Mouse (Mus musculus): Measurements from ENCODE around the gene Rad9b. TPM values are rescaled to one million over a fixed set of nuclear protein-coding genes. Genes with fewer than 3 reads are reported as not detected.
A peak's percentile ranks its signal among the peaks of the same experiment; 100 is the strongest.

Rad9b gene
- polyA plus RNA-seq, 1 experiment from 2014 or later: 21.0 TPM

GRCm38 (mm10) chr5:122302810-122303745, 51.0 kb downstream of the Rad9b start:
- ATAC-seq (ENCODE audit: low FRiP score): no peak
- H3K36me3 ChIP-seq: no peaks in the 10 kb centered on the region; the same call in 1 of the 2 replicates
- H3K27me3 ChIP-seq: no peaks in the 10 kb centered on the region
- peak overlapping the region; percentile 18; the same call in 1 of the 2 replicates for H3K27ac ChIP-seq
- H3K4me3 ChIP-seq: no peak overlapping the region
- 72% methylated on average over 17 of the region's 17 CpGs for WGBS
- H3K9ac ChIP-seq: peak overlapping the region; percentile 49; the same call in 1 of the 2 replicates
- H3K9me3 ChIP-seq: no peaks in the 10 kb centered on the region
- peaks cover 34% of the 10 kb centered on the region for H3K4me1 ChIP-seq (replicated peaks)
- no peak overlapping the region for H3K4me2 ChIP-seq

- Histone ChIP-seq H3K9me3 (no peaks in the 10 kb centered on the region), H3K36me3 (no peaks in the 10 kb centered on the region), H3K27ac (no peak overlapping the region), H3K27me3 (no peaks in the 10 kb centered on the region), H3K4me1 (replicated peaks) (peaks cover 40% of the 10 kb centered on the region), H3K4me3 (no peak overlapping the region), H3K4me2 (no peak overlapping the region), H3K9ac (no peak overlapping the region)
- ATAC-seq (ENCODE audit: low FRiP score): no peak
- 89% methylated on average over 6 of the region's 6 CpGs for WGBS
These were observed 53.9 kb downstream of the Rad9b start for GRCm38 (mm10) chr5:122300071-122300518.

DNA sequence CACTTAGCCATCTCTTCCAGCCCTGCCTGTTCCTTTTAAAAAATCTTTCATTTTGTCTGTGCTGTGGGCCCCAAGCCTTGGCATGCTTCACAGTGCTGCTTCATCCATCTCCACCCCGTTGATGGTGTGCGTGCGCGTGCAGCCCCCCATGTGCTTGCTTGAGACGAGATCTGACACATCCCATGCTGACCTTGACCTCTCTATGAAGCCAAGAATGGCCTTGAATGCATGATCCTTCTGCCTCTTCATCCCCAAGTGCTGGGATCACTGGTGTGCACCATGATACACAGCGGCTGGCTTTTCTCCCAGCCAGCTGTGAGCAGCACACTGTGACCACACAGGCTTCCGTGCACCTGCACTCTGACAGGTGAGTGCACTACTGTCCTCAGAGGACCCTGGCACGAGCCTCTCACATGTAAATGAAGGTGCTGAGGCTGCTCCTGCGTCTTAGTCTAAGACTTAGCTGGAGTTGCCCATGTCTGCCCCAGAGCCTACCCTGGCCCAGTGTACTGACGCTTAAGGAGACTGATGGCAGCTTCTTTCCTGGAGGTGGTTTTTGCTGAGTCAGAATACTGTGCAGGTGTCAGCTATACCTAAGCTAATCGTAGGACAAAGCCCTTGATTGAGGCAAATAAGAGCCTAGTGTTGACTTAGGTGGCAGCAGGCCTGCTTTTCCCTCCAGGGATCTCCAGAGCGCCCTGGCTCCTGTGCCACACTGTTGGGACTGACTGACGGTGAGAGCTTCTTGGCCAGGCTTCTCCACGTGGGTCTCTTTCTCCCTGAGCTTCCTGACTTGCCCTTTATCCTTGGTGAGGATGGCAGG, 58.7 kb downstream of the Rad9b start:
- Histone ChIP-seq H3K4me2 (no peak overlapping the region), H3K9ac (peak overlapping the region; percentile 5; the same call in 1 of the 2 replicates), H3K4me1 (replicated peaks) (peaks cover 49% of the 10 kb centered on the region), H3K27ac (peak overlapping the region; percentile 62), H3K9me3 (no peaks in the 10 kb centered on the region), H3K27me3 (no peaks in the 10 kb centered on the region), H3K36me3 (no peaks in the 10 kb centered on the region), H3K4me3 (no peak overlapping the region)
- WGBS: 67% methylated on average over 14 of the region's 14 CpGs
- no peak for ATAC-seq (ENCODE audit: low FRiP score)

GRCm38 (mm10) chr5:122294219-122294735, 59.8 kb downstream of the Rad9b start:
- no peak for ATAC-seq (ENCODE audit: low FRiP score)
- 39% methylated on average over 3 of the region's 3 CpGs for WGBS
- peaks cover 49% of the 10 kb centered on the region for H3K4me1 ChIP-seq (replicated peaks)
- H3K27ac ChIP-seq: peak overlapping the region; percentile 62
- no peak overlapping the region for H3K4me2 ChIP-seq
- no peaks in the 10 kb centered on the region for H3K27me3 ChIP-seq
- no peak overlapping the region for H3K4me3 ChIP-seq
- no peaks in the 10 kb centered on the region for H3K9me3 ChIP-seq
- peak overlapping the region; percentile 24; the same call in 1 of the 2 replicates for H3K9ac ChIP-seq
- 0 out of 2 replicates have a peak, but pooled peaks cover 7% of the 10 kb centered on the region for H3K36me3 ChIP-seq

- WGBS: 82% methylated on average over 6 of the region's 6 CpGs
- no peaks in the 10 kb centered on the region for H3K9me3 ChIP-seq
These were observed 60.9 kb downstream of the Rad9b start for GRCm38 (mm10) chr5:122293131-122293530.

DNA sequence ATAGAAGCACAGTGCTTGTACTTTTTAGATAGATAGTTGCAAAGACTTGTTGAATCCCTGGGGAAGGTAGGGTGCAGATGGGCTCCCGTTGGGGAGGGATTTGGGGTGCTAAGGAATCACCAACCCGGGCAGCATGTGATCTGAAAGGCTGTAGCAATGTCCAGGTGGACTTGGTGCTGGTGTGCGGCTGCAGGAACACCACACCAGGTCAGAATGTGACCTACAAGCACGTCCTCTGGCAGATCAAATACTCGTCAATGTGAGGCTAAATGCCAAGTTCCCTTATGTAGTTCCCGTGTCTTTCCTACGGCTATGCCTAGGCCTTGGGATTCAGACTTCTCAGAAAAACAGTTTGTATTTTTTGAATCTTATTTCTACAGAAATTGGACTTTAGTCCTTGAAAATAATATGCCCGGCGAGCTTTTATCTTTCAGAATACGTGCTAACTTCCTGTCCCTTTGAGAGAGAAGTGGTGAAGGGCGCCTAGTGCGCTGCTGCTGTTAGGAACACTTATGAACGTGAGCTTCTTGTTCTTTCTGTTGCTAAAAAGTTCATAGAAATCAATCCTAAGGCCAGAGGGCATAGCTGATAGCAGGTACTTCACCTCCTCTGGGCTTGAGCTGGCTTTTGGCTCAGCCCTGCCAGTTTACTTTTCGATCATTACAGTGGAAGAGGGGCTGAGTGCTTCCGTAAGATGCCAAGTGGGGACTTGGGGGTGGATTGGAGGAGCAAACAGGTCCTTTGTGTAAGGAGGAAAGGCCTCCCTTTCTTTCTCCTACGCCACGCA, 62.3 kb downstream of the Rad9b start:
- no peak for ATAC-seq (ENCODE audit: low FRiP score)
- Histone ChIP-seq H3K4me1 (replicated peaks) (peaks cover 51% of the 10 kb centered on the region), H3K36me3 (peaks cover 17% of the 10 kb centered on the region; the same call in 1 of the 2 replicates), H3K27me3 (no peaks in the 10 kb centered on the region), H3K4me3 (no peak overlapping the region), H3K9me3 (no peaks in the 10 kb centered on the region), H3K9ac (0 out of 2 replicates have a peak overlapping the region, but pooled peaks have one; percentile 29), H3K27ac (no peak overlapping the region), H3K4me2 (no peak overlapping the region)
- 73% methylated on average over 17 of the region's 17 CpGs for WGBS

More at GRCm38 (mm10) chr5:122293131-122293530, 60.9 kb downstream of the Rad9b start:
- no peak for ATAC-seq (ENCODE audit: low FRiP score)
- Histone ChIP-seq H3K4me1 (replicated peaks) (peaks cover 46% of the 10 kb centered on the region), H3K4me2 (no peak overlapping the region), H3K27ac (no peak overlapping the region), H3K4me3 (no peak overlapping the region), H3K27me3 (no peaks in the 10 kb centered on the region), H3K9ac (no peak overlapping the region), H3K36me3 (0 out of 2 replicates have a peak, but pooled peaks cover 10% of the 10 kb centered on the region)

DNA sequence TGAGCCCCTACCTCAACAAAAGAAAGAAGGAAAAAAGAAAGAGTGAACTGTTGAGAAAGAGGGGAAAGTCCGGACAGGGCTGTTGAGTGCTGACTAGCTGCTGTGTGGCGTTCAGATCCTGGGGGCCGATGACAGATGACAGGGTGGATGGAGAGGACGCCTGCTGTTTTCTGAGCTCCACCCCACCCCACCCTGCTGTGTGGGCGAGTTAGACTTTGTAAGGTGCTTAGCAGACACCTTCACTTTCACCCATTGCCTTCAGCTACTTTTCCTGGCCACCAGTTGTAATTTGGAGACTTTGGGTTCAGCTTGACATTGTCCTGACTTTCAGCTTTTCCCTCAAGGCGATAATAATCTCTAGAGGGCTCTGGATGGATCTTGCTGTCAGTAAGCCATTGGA, 62.9 kb downstream of the Rad9b start:
- no peak overlapping the region for H3K4me3 ChIP-seq
- H3K4me1 ChIP-seq (replicated peaks): peaks cover 56% of the 10 kb centered on the region
- WGBS: 48% methylated on average over 6 of the region's 6 CpGs
- H3K9ac ChIP-seq: 0 out of 2 replicates have a peak overlapping the region, but pooled peaks have one; percentile 29
- H3K36me3 ChIP-seq: peaks cover 17% of the 10 kb centered on the region; the same call in 1 of the 2 replicates
- H3K4me2 ChIP-seq: no peak overlapping the region
- no peak for ATAC-seq (ENCODE audit: low FRiP score)
- no peaks in the 10 kb centered on the region for H3K27me3 ChIP-seq
- H3K27ac ChIP-seq: no peak overlapping the region
- H3K9me3 ChIP-seq: no peaks in the 10 kb centered on the region

DNA sequence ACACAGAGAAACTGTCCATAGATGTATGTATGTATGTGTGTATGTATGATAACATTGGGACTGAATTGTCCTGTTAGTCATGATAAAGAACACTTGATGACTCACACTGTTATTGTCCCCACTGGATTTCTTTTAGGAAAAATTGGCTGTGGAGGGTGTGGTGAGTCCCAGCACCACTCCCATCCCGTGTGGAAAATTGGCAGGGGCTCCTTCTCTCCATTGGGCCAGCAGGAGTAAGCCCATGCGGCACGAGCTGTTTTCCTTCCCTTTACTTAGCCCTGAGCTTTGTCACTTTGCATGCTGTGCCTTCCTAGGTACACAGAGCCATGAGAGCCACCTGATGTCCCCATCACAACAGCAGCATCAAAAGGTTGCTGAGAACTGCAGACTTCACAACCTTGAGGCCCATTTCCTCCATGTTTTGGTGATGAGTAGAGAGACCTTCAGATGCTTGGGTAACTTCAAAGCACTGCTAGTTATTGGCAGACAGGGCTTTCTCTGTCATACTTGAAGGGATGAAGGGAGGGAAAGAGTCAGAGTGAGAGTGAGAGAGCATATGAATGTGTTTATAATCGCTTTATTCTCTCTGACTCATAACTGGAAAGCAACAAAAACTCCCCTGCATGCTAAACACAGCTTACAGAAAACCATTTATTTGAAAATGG, 65.8 kb downstream of the Rad9b start:
- Histone ChIP-seq H3K4me2 (no peak overlapping the region), H3K9me3 (no peaks in the 10 kb centered on the region), H3K27me3 (no peaks in the 10 kb centered on the region), H3K36me3 (peaks cover 17% of the 10 kb centered on the region; the same call in 1 of the 2 replicates), H3K27ac (no peak overlapping the region), H3K4me3 (no peak overlapping the region), H3K9ac (no peak overlapping the region), H3K4me1 (replicated peaks) (peaks cover 43% of the 10 kb centered on the region)
- 91% methylated on average over 4 of the region's 4 CpGs for WGBS
- no peak for ATAC-seq (ENCODE audit: low FRiP score)

DNA sequence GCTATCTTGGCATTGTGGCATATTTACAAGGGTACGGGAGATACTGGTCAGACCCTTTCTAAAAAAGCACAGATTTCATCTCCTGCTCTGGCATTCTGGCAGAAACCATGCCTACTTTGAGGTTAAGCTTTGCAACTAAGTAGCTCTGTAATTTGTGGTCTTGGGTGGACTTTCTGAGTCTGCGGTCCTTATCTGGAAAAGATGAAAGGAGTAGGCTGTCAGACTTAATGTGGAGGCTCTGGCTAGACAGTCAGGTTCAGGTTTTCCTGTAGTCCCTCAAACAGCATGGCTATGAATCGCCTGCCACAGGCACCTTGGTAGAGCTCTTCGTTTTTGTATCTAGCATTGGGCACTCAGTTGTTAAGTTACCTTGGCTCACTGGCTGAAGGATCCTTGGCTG, 67.0 kb downstream of the Rad9b start:
- no peaks in the 10 kb centered on the region for H3K9me3 ChIP-seq
- no peak overlapping the region for H3K4me3 ChIP-seq
- no peak for ATAC-seq (ENCODE audit: low FRiP score)
- H3K4me2 ChIP-seq: no peak overlapping the region
- H3K4me1 ChIP-seq (replicated peaks): peaks cover 31% of the 10 kb centered on the region
- 98% methylated on average over 4 of the region's 4 CpGs for WGBS
- H3K9ac ChIP-seq: no peak overlapping the region
- peaks cover 17% of the 10 kb centered on the region; the same call in 1 of the 2 replicates for H3K36me3 ChIP-seq
- H3K27ac ChIP-seq: no peak overlapping the region
- H3K27me3 ChIP-seq: no peaks in the 10 kb centered on the region

DNA sequence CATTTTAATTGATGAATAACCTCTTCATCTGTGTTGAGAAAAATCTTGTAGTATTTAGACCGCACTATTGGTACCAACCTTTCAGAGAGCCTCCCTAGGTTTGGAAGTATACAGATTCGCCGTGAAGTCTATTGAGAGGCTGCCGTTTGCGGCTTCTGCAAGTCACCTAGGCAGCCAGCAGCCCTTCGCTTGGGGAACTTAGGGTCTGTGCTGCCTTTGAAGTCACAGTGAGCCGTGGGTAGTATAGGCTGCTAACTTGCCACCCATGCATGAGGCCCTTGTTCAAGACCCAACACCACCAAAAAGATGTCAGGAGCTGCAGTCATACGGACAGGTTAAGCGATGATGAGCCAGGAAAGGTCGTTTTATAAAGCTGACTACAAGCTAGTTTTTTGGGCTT, 67.8 kb downstream of the Rad9b start:
- no peak overlapping the region for H3K9ac ChIP-seq
- peaks cover 17% of the 10 kb centered on the region; the same call in 1 of the 2 replicates for H3K36me3 ChIP-seq
- no peak for ATAC-seq (ENCODE audit: low FRiP score)
- H3K27me3 ChIP-seq: no peaks in the 10 kb centered on the region
- no peak overlapping the region for H3K27ac ChIP-seq
- H3K4me3 ChIP-seq: 0 out of 2 replicates have a peak overlapping the region, but pooled peaks have one; percentile 94
- H3K4me2 ChIP-seq: peak overlapping the region; percentile 99
- H3K4me1 ChIP-seq (replicated peaks): peaks cover 23% of the 10 kb centered on the region
- 87% methylated on average over 10 of the region's 10 CpGs for WGBS
- no peaks in the 10 kb centered on the region for H3K9me3 ChIP-seq

DNA sequence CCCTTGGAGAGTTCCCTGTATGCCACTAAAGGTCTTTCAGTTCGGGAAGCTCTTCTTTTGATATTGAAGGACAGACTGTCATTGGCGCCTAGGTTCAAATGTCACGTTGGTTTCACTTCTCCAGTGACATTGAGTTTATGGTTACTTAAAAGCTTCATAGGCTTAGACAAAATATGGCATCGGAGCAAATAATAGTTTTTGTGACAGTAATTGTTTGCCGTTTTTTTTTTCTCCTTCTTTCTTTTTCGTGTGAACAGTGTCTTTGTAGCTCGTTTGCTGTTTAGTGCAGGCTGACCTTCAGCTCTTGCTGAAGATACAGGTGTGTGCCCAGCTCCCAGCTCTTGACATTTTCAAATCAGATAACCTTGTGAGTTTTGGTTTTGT, 68.3 kb downstream of the Rad9b start:
- no peaks in the 10 kb centered on the region for H3K27me3 ChIP-seq
- H3K36me3 ChIP-seq: peaks cover 17% of the 10 kb centered on the region; the same call in 1 of the 2 replicates
- peak overlapping the region; percentile 93 for H3K9ac ChIP-seq
- peaks cover 24% of the 10 kb centered on the region for H3K4me1 ChIP-seq (replicated peaks)
- H3K27ac ChIP-seq: no peak overlapping the region
- H3K9me3 ChIP-seq: no peaks in the 10 kb centered on the region
- WGBS: 51% methylated on average over 7 of the region's 7 CpGs
- peak overlapping the region; percentile 94 for H3K4me3 ChIP-seq
- ATAC-seq (ENCODE audit: low FRiP score): no peak
- H3K4me2 ChIP-seq: peak overlapping the region; percentile 99
